Mouse (Mus musculus) lung, adult 2 months (tissue): ENCODE measurements around the gene Erich4.

ENCODE experiments used
- CTCF ChIP-seq: fragments of 200-500 bp; IDR thresholded peaks from 2 replicates; pipeline ENCODE4 v1.5.1; 2011; ENCODE audit warnings: mild to moderate bottlenecking, low read length, control low read depth; ENCODE audit not compliant: insufficient read depth
- POLR2A ChIP-seq: fragments of 200-500 bp; IDR thresholded peaks from 2 replicates; pipeline ENCODE4 v1.6.1; 2011; ENCODE audit warnings: low read depth, mild to moderate bottlenecking, control low read depth, low read length, borderline replicate concordance; ENCODE audit errors: extremely low read depth

GRCm38 (mm10) chr7:25568721-25569120, 47.0 kb downstream of the Erich4 start:
- TF ChIP-seq POLR2A (no peak), CTCF (no peak)
